Mouse (Mus musculus): Measurements from ENCODE around the gene Arpc2. TPM values are rescaled to one million over a fixed set of nuclear protein-coding genes. Genes with fewer than 3 reads are reported as not detected.

Gene Arpc2
- polyA plus RNA-seq, 1 experiment from 2014 or later, result 436 TPM

- H3K4me1 ChIP-seq (replicated peaks), result no peaks in the 10 kb centered on the region
- no peak overlapping the region for H3K4me2 ChIP-seq
- WGBS, result 84% methylated on average over 8 of the region's 8 CpGs
- no peaks in the 10 kb centered on the region for H3K9me3 ChIP-seq
- H3K27me3 ChIP-seq, result no peaks in the 10 kb centered on the region
- ATAC-seq (ENCODE audit: low read depth), result no peak
- no peak overlapping the region for H3K27ac ChIP-seq (replicated peaks)
- H3K36me3 ChIP-seq, result no peaks in the 10 kb centered on the region
- H3K9ac ChIP-seq, result no peak overlapping the region
- no peak overlapping the region for H3K4me3 ChIP-seq
These were observed 29.2 kb upstream of the Arpc2 start for GRCm38 (mm10) chr1:74206642-74207041.

- no peaks in the 10 kb centered on the region for H3K4me1 ChIP-seq (replicated peaks)
- no peaks in the 10 kb centered on the region for H3K36me3 ChIP-seq
- no peak overlapping the region for H3K4me2 ChIP-seq
- no peak overlapping the region for H3K9ac ChIP-seq
- 41% methylated on average over 8 of the region's 9 CpGs for WGBS
- no peaks in the 10 kb centered on the region for H3K9me3 ChIP-seq
- H3K4me3 ChIP-seq, result no peak overlapping the region
- no peaks in the 10 kb centered on the region for H3K27me3 ChIP-seq
- no peak overlapping the region for H3K27ac ChIP-seq (replicated peaks)
- ATAC-seq (ENCODE audit: low read depth), result no peak; the same call in 1 of the 2 replicates
These were observed 28.0 kb upstream of the Arpc2 start for GRCm38 (mm10) chr1:74207906-74208305.

GRCm38 (mm10) chr1:74208941-74209340 lies 26.9 kb upstream of the Arpc2 start:
- H3K36me3 ChIP-seq, result no peaks in the 10 kb centered on the region
- H3K4me1 ChIP-seq (replicated peaks), result no peaks in the 10 kb centered on the region
- H3K4me3 ChIP-seq, result no peak overlapping the region
- H3K9ac ChIP-seq, result no peak overlapping the region
- H3K27ac ChIP-seq (replicated peaks), result no peak overlapping the region
- ATAC-seq (ENCODE audit: low read depth), result no peak
- WGBS, result 95% methylated on average over 8 of the region's 8 CpGs
- no peak overlapping the region for H3K4me2 ChIP-seq
- H3K27me3 ChIP-seq, result no peaks in the 10 kb centered on the region
- no peaks in the 10 kb centered on the region for H3K9me3 ChIP-seq

- ATAC-seq (ENCODE audit: low read depth), result no peak
- Histone ChIP-seq H3K36me3 (no peaks in the 10 kb centered on the region), H3K4me1 (replicated peaks) (no peaks in the 10 kb centered on the region), H3K4me3 (no peak overlapping the region), H3K4me2 (no peak overlapping the region), H3K9ac (no peak overlapping the region), H3K27ac (replicated peaks) (no peak overlapping the region), H3K9me3 (no peaks in the 10 kb centered on the region), H3K27me3 (no peaks in the 10 kb centered on the region)
- 85% methylated on average over 7 of the region's 7 CpGs for WGBS
These were observed 16.0 kb upstream of the Arpc2 start for GRCm38 (mm10) chr1:74219922-74220321.

- H3K4me2 ChIP-seq, result no peak overlapping the region
- H3K9me3 ChIP-seq, result no peaks in the 10 kb centered on the region
- no peak for ATAC-seq (ENCODE audit: low read depth)
- H3K4me1 ChIP-seq (replicated peaks), result no peaks in the 10 kb centered on the region
- H3K27me3 ChIP-seq, result no peaks in the 10 kb centered on the region
- 81% methylated on average over 7 of the region's 7 CpGs for WGBS
- no peaks in the 10 kb centered on the region for H3K36me3 ChIP-seq
- no peak overlapping the region for H3K4me3 ChIP-seq
- no peak overlapping the region for H3K9ac ChIP-seq
- H3K27ac ChIP-seq (replicated peaks), result no peak overlapping the region
These were observed 8.6 kb upstream of the Arpc2 start for GRCm38 (mm10) chr1:74227317-74227716.

GRCm38 (mm10) chr1:74229942-74230341 lies 5.9 kb upstream of the Arpc2 start:
- Histone ChIP-seq H3K9ac (no peak overlapping the region), H3K27me3 (no peaks in the 10 kb centered on the region), H3K36me3 (no peaks in the 10 kb centered on the region), H3K9me3 (no peaks in the 10 kb centered on the region), H3K4me2 (no peak overlapping the region), H3K4me3 (no peak overlapping the region), H3K4me1 (replicated peaks) (no peaks in the 10 kb centered on the region), H3K27ac (replicated peaks) (no peak overlapping the region)
- ATAC-seq (ENCODE audit: low read depth), result no peak
- WGBS, result 75% methylated on average over 2 of the region's 2 CpGs

GRCm38 (mm10) chr1:74230992-74231391 lies 4.9 kb upstream of the Arpc2 start:
- H3K27ac ChIP-seq (replicated peaks), result no peak overlapping the region
- H3K27me3 ChIP-seq, result no peaks in the 10 kb centered on the region
- 60% methylated on average over 1 of the region's 1 CpGs for WGBS
- no peaks in the 10 kb centered on the region for H3K9me3 ChIP-seq
- ATAC-seq (ENCODE audit: low read depth), result no peak
- H3K4me3 ChIP-seq, result no peak overlapping the region
- H3K36me3 ChIP-seq, result no peaks in the 10 kb centered on the region
- no peak overlapping the region for H3K9ac ChIP-seq
- no peak overlapping the region for H3K4me2 ChIP-seq
- no peaks in the 10 kb centered on the region for H3K4me1 ChIP-seq (replicated peaks)

GRCm38 (mm10) chr1:74236590-74237317 lies 870 bp downstream of the Arpc2 start:
- H3K27ac ChIP-seq (replicated peaks), result peak overlapping the region; percentile 92
- peak; percentile 73 for ATAC-seq (ENCODE audit: low read depth)
- no peaks in the 10 kb centered on the region for H3K27me3 ChIP-seq
- peaks cover 42% of the 10 kb centered on the region for H3K4me1 ChIP-seq (replicated peaks)
- peak overlapping the region; percentile 95 for H3K9ac ChIP-seq
- H3K36me3 ChIP-seq, result no peaks in the 10 kb centered on the region
- H3K9me3 ChIP-seq, result no peaks in the 10 kb centered on the region
- peak overlapping the region; percentile 100 for H3K4me3 ChIP-seq
- peak overlapping the region; percentile 96 for H3K4me2 ChIP-seq
- 0% methylated on average over 46 of the region's 57 CpGs for WGBS

GRCm38 (mm10) chr1:74237671-74238070 lies 1.8 kb downstream of the Arpc2 start:
- H3K9me3 ChIP-seq, result no peaks in the 10 kb centered on the region
- 46% methylated on average over 5 of the region's 5 CpGs for WGBS
- peak overlapping the region; percentile 95 for H3K9ac ChIP-seq

GRCm38 (mm10) chr1:74238136-74238535 lies 2.3 kb downstream of the Arpc2 start:
- ATAC-seq (ENCODE audit: low read depth), result no peak
- Histone ChIP-seq H3K4me3 (peak overlapping the region; percentile 100), H3K9me3 (no peaks in the 10 kb centered on the region), H3K9ac (peak overlapping the region; percentile 95), H3K27me3 (no peaks in the 10 kb centered on the region), H3K27ac (replicated peaks) (no peak overlapping the region), H3K36me3 (no peaks in the 10 kb centered on the region), H3K4me2 (peak overlapping the region; percentile 96), H3K4me1 (replicated peaks) (peaks cover 42% of the 10 kb centered on the region)
- WGBS, result 66% methylated on average over 1 of the region's 1 CpGs

More at GRCm38 (mm10) chr1:74237671-74238070, 1.8 kb downstream of the Arpc2 start:
- Histone ChIP-seq H3K4me3 (peak overlapping the region; percentile 100), H3K4me1 (replicated peaks) (peaks cover 42% of the 10 kb centered on the region), H3K36me3 (no peaks in the 10 kb centered on the region), H3K27ac (replicated peaks) (no peak overlapping the region), H3K4me2 (peak overlapping the region; percentile 96), H3K27me3 (no peaks in the 10 kb centered on the region)
- no peak for ATAC-seq (ENCODE audit: low read depth)

GRCm38 (mm10) chr1:74239162-74239561 lies 3.3 kb downstream of the Arpc2 start:
- H3K9ac ChIP-seq, result peak overlapping the region; percentile 50
- WGBS, result 81% methylated on average over 7 of the region's 7 CpGs
- H3K27ac ChIP-seq (replicated peaks), result no peak overlapping the region; the same call in 1 of the 2 replicates
- H3K9me3 ChIP-seq, result no peaks in the 10 kb centered on the region
- ATAC-seq (ENCODE audit: low read depth), result no peak
- H3K4me3 ChIP-seq, result no peak overlapping the region
- H3K27me3 ChIP-seq, result no peaks in the 10 kb centered on the region
- H3K36me3 ChIP-seq, result no peaks in the 10 kb centered on the region
- peaks cover 42% of the 10 kb centered on the region for H3K4me1 ChIP-seq (replicated peaks)
- H3K4me2 ChIP-seq, result peak overlapping the region; percentile 96

GRCm38 (mm10) chr1:74239618-74240017 lies 3.7 kb downstream of the Arpc2 start:
- peak overlapping the region; percentile 50 for H3K9ac ChIP-seq
- 57% methylated on average over 11 of the region's 11 CpGs for WGBS
- ATAC-seq (ENCODE audit: low read depth), result no peak
- peaks cover 42% of the 10 kb centered on the region for H3K4me1 ChIP-seq (replicated peaks)
- H3K4me2 ChIP-seq, result peak overlapping the region; percentile 96
- H3K36me3 ChIP-seq, result no peaks in the 10 kb centered on the region
- H3K27me3 ChIP-seq, result no peaks in the 10 kb centered on the region
- no peak overlapping the region; the same call in 1 of the 2 replicates for H3K27ac ChIP-seq (replicated peaks)
- H3K4me3 ChIP-seq, result no peak overlapping the region
- H3K9me3 ChIP-seq, result no peaks in the 10 kb centered on the region

- Histone ChIP-seq H3K4me2 (no peak overlapping the region; the same call in 1 of the 2 replicates), H3K36me3 (no peaks in the 10 kb centered on the region), H3K4me1 (replicated peaks) (peaks cover 49% of the 10 kb centered on the region), H3K4me3 (no peak overlapping the region), H3K9ac (peak overlapping the region; percentile 47; the same call in 1 of the 2 replicates), H3K27me3 (no peaks in the 10 kb centered on the region), H3K27ac (replicated peaks) (no peak overlapping the region; the same call in 1 of the 2 replicates), H3K9me3 (no peaks in the 10 kb centered on the region)
- ATAC-seq (ENCODE audit: low read depth), result no peak
- WGBS, result 66% methylated on average over 6 of the region's 6 CpGs
These were observed 4.4 kb downstream of the Arpc2 start for GRCm38 (mm10) chr1:74240311-74240710.

Data from neural tube, embryonic 13.5 days (tissue).